Mouse (Mus musculus) 3134 (cell line): ENCODE data around the gene Arfip2.
A peak's percentile ranks its signal among the peaks of the same experiment; 100 is the strongest.

ENCODE experiments used
- DNase-seq: peaks from one replicate; pipeline ENCODE4 v3.0.0-alpha.2; 2011; ENCODE audit warnings: low spot score; ENCODE audit not compliant: insufficient read length; ENCODE audit errors: extremely low read depth

Arfip2 gene

DNA sequence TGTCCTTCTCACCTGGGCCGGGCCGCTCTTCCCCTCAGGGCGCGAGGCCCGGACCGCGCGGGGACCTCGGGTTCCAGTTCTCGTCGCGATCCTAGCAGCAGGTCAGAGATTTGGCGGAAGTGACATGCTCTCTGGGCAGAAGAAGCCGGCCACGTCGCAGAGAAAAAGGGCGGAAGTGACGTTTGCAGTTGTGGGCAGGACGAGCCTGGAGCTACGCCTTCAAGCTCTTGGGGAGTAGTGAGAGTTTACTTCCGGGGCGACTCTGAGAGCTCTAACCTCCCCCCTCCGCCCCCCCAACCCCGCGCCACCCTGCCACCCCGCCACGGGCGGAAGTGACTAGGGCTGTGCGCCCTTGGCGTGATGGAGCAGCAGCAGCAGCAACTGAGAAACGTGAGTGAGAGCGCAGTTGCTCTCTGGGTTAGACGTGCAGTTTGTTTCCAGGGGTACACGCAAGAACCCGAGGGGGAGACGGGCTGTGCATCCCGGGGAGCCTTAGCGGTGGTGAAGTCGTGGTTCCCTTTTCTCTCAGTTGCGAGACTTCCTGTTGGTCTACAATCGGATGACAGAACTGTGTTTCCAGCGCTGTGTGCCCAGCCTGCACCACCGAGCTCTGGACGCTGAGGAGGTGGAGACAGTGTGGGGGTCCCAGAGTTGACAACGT, at the start of gene Arfip2, which contains the start of gene Gm45799:
Arfip2 (minus strand) TSS at position 184 of the 661 bp plus-strand sequence.
Gm45799 (plus strand) TSS at position 320 of the 661 bp plus-strand sequence.
- DNase-seq = peak; percentile 93

DNA sequence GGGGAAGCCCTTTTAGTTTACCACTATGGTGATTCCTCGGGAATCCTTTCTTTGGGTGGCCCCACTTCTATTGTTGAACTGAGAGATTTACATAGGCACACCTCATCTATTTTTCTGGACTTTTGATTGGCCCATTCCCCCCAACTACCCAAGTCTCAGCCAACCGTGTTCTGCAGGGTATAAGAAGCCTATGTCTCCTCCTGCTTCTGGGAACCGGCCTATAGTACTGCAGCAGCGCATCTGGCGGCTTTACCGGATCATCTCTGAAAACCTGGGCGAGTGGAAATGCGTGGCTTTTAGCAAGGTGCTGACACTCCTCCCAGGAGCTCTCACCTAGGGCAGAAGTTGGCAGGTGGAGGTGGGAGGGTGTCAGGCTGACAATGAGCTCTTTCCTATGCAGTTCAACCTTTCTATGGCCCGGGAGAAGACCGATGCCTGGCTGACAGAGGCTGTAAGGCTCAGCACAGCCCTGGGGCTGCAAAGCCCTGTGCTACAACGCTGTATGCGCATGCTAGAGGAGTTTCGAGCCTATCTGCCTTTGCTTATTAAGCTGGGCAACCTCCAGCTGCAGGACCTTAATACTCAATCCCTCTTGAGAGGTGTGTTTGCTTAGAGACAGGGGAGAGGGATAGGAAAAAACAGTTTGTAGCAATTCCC, 45.5 kb upstream of the Arfip2 start:
- DNase-seq = no peak

DNA sequence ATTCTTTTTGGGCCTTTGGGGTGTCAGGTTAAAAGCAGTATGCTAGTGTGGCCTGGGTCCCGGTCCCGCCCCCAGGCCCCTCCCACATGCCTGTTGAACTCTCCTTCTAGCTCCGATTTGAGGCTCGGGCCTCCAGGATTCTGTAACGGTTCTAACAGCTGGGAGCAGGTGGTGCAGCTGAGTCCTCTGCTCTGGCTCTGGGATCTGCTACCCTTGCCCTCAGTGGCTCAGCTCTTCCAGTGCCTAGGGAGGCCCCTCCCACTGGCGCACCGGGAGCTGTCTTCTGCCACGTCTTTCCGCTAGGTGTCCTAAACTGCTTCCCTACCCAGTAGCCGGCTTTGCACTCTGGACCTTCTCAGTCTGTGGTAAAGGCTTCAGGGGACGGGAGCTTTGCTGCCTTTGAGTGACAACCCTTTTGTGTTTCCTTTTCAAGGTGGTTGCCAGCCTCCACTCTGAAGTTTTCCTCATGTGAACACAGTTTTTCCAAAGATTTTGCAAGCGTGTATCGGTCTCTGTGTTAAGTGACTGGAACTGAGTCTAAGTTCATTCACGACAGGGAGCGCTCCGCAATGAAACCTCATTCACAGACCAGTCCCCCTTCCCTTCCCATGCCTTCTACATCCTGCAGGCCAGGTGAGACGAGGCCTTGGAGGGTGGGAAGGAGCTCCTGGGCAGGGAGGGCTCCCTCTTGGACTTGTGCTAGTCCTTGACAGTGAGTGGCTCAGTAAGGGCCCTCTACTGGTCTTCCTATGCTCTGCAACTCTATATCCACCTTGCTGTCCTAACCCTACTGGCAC, 10.6 kb upstream of the Arfip2 start, which contains the start of gene Dnhd1:
Dnhd1 (plus strand) TSS at position 189 of the 797 bp plus-strand sequence.
- peak; percentile 79 for DNase-seq

DNA sequence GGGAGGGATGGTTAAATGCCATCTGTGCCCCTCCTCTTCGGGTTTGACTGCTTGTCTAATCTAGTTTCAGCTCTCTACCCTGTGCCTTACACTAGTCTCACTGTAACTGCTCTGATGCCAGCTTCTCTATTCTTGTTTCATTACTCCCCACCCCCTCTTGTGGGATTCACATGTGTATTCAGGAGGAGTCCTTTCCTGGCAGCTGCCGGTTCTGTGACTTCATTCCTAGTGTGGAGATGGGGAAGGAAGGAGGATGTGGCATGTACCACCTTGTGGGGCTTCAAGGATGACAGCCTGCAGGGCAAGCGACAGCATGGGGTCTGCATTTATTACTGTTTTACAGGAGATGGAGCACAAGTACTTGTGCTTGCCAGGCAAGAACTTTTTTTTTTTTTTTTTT, 1.7 kb upstream of the Arfip2 start:
- no peak for DNase-seq

DNA sequence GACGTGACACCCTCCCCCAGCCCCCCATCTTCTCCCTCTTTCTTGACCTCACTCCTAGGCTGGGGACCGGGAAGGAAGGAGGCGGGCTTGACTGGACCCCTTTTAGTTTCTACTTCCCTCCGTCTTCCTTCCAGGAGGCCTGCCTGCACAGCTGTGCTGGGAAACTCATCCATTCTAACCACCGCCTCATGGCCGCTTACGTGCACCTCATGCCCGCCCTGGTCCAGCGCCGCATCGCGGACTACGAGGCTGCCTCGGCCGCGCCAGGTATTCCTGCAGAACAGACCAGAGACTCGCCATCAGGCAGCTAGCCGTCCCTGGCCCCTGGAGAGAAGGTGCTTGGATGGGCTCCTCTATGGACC, 659 bp upstream of the Arfip2 start:
- DNase-seq = no peak

DNA sequence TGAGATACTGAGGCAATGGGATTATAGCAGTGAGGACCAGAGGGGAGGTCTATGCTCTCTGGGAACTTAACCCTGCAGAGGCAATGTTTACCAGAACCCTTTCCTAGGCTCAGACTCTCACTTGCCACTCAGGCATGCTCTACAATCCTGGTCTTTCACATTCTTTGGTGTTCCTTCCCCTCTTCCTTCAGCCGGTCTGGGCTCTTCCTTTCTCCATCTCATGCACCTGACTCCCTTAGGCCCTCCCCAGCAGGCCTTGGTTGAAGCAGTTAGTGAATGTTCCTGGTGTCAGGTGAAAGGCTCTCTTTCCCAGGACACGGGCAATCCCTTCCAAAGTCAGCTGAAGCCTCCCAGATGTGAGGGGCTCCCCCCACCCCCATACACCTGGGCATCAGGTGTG, 460 bp downstream of the Arfip2 start, which contains the start of gene Timm10b:
Timm10b (plus strand) TSS at position 301 of the 400 bp plus-strand sequence.
- DNase-seq = no peak

DNA sequence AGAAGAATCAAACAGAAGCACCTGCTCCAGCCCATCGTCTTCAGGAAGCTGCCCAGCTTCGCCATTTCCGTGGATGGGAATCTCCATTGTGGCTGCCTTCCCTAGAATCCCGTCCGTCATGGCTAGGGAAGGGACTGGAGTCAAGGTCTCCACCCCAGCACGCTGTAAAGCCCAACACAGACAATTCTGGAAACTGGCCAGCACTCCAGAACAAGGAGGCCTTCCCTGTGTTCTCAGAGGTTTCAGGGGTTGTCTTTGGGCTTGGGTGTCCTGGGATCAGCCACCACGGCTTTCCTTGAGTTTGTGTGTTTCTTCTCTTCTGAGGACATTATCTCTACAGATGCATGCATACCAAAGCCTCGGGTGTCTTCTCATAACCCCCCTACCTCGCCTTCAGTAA, 912 bp downstream of the Arfip2 start:
- no peak for DNase-seq

DNA sequence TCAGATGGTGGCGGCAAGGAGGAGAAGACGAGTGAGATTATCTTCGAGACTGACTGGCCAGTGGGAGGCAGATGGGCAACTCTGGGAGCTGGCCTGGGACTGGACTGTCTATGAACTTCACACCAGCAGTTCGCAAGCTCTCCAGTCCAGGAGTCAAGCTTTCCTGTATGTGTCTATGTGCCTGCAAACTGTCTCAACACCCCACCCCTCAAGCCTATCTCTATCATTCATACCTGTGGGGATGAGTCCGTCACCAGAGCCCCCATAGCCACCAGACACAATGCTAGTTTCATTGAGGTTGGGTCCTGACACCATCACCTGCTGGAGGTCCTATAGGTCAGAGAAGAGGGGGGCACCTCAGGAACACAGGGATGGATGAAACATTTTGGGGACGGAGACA, 1.4 kb downstream of the Arfip2 start:
- no peak for DNase-seq

DNA sequence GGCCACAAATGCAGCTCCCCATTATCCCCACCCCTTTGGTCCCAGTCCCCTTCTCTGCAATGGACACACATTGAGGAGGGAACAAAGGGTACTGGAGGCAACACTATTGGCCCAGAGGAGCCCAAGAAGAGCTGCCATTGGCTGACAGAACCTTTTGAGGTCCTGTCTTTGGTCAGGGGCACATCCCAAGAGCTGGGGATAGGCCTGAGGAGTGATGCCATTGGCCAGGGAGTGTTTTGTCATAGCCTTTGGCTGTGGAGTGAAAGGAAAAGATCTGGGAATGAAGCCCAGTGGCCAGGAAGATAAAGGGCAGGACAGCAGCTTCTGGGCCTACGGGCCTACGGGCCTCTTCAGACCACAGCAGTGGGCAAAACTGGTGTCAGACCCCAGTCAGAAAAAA, 4.5 kb downstream of the Arfip2 start:
- DNase-seq = no peak

DNA sequence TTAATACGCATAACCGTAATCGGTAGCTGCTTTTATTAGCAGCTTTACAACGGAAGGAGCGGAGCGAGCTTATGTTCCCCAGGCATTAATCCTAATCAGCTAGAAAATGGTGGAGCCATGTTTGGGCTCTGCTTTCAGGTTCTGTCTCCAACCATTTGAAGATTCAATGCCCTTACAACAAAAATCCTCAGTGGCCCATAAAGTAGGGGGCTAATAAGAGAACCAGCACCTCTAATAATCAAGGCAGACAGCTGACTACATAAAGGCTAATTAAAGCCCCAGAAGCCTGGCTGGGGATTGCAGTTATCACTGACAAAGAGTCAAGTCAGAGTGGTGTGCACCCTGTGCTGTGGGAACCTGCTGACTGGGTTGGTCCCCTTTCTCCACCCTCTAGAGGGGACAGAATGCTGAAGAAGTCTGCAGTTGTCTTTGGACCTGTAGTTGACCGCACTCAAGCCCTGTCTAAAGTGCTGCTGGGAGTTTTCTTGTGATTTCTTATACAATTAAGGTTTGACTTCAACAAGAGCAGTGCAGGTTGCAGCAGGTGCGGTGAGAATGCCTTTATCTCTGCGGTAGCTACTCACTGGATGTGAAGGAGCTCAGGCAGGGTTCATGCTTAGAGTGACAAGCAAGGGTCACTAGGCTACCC, 5.8 kb downstream of the Arfip2 start:
- no peak for DNase-seq

DNA sequence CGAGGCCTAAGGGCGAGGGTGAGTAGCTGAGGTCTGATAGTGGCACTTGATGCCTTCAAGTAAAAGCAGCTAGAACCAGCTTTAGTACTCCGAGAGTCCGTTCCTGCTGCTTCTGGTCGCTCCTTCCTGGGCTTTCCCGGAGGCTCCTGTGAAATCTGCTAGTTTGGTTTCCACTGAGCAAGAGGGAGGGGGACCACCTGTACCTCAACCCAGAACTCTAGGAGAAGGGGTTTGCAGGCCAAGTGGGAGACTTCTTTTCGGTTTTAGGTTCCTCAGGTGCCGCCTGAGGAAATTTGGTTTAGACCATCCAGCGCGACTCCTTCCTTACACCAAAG, 6.4 kb downstream of the Arfip2 start:
- no peak for DNase-seq

DNA sequence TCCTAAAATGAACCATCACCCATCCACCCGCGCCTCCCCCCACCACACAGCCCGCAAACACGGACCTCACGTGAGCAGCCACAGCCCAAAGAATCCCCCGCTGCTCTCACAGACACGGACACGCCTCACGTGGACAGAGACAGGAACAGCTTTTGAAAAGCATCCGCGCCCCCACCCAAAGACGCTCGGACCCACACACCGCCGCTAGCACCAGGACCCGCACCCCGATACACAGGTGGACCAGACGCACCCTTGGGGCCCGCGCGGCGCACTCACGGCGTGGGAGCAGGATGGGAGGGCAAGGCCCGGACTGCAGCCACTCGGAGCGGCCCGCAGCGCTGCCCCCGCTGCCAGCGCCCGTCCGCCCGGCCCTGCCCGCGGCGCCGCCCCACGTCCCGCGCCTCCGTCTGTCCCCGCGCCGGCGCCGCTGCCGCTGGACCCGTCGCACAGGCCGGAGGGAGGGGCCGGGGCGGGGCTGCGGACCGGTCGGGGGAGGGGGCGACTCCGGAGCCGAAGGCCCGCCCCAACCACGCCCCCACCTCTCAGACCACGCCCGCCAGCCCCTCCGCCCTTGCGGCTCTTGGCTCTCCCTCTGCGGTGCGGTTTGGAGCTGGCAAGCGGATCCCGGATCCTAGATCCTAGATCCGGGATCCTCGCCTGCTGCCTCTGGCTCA, 7.0 kb downstream of the Arfip2 start, which contains the start of gene Trim3:
Trim3 (minus strand) TSS at position 445 of the 674 bp plus-strand sequence.
- DNase-seq = peak; percentile 91

DNA sequence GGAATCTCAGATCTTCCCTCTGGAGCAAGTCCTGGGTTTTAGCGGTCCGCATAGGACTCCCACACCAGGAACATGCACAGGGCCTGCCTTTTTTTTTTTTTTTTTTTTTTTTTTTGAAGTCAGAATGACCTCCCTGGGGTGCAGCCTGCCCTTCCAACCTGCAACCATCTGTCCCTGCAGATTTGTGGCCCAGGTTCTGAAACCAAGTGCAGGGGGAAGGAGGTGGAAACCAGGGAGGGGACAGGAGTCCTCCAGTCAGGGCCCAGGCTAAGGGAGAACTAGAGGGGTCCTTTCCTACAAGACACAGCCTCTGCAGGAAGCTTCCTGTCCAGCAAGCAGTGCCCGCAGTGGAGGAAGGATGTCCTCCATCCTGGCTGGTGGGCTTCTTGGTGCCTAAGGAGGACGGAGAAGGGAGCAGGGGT, 7.7 kb downstream of the Arfip2 start:
- peak; percentile 44 for DNase-seq

DNA sequence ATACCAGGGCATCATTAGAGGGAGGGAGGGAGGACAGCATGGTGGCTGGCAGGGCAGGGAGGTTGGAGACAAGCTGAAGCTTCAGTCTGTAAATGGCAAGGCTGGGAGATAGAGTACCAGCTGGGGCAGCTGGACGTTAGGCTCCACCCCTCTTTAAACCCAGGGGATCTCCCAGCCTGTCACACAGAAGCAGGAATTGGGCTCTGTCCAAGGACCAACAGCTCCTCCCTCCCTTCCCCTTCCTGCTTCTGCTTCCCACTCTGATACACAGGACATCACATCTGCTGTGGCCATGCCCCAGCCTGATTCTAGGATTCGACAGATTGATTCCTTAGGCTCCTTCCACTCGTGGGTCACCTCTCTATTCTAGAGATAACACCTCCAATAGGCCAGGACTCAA, 11.6 kb downstream of the Arfip2 start:
- peak; percentile 59 for DNase-seq

DNA sequence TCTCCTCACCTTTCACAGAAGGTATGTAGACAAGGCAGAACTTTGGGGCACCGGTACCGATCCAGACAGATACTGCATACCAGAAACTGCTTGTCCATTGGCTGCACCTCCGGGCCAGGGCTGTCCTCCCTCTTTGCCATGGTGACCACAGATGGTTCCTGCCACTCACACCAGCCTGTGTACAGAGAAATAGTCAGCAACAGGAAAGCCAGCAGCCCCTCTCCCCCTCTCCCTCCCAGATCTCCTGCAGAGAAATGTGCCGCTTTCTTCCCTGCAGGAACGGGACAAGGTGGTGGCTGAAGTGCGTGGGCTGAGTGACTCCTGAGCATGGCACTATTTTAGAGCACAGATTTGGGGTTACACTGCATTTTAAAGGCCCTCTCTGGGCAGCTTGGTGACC, 14.8 kb downstream of the Arfip2 start:
- DNase-seq = no peak

DNA sequence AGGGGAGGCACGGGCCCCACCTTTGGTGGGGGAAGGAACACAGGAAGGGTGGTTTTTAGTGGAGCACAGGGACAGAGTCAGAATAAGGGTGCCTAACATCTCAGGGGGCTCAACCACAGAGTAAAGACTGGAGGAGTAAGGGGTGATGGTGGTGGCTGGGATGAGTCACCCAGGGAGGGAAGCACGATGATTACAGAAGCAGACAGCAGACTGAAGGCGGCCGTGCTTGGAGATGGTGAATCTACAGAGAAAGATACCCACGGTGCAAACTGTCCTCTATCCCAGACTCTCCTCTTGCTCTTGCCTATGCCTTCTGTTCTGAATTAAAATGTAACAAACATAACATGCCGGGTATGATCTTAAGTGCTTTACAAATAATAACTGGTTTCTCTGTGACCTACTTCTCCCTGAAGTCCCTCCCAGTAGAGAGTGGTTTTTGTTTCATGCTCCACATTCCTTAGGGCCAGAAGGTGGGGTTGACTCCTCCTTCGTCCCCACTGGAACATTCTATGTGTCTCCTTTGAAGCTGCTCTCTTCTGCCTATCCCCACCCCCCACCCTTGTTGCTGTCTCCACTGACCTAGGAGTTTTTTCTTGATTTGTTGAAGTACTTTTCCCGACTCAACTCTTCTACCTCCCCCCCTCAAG, 18.4 kb downstream of the Arfip2 start:
- peak; percentile 63 for DNase-seq

DNA sequence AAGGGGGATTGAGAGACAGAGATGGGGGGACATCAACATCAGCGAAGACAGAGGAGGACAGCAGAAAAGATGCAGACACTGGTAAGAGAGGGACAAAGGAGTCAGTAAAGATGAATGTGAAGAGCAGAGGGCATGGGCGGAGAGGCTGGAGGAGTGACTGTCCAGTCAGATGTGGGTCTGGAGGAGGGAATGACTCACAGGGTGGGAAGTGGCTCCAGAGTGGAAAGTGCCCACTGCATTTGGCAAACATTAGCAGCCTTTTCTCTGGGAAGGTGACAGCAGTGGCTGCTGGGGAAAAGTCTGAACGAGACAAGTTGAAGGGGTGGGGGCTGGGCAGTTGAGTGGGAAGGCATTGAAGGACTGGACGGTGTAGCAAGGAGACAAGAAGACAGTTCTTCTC, 19.2 kb downstream of the Arfip2 start:
- DNase-seq = peak; percentile 69

DNA sequence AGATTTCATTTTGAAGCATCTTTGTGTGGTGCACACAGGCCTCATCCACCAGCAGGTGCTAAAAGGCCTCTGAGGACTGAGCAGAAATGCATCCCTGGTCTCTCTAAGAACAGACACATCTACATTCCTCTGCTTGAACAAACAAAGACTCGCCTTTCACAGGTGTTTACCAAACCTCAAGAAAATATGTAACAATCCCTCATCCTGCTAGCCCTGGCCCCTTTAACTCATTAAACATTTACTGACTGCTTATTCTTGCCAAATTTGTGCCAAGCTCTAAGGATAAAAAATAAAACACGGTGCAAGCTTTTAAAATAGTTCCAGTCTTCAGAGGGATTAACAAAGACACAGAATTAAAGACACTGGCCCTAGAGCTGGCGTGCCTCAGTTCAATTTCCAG, 20.5 kb downstream of the Arfip2 start:
- DNase-seq = no peak

DNA sequence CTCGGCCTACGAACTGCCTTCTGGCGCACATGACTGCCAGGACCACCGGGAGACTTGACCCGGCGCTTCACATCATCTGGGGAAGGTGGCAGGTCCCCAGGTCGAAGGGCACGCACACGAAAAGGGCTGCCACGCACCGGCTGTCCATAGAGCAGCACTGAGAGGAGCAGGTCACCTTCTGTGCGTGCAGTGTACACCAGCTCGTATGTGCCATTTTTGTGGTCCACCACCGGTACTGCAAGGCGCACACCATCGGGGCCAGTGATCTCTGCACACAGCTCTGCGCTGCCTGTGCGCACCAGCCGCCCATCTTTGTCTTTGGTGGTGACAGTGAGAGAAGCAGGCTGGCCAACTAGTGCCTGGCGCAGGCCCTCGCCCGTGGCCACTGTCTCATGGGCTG, 22.4 kb downstream of the Arfip2 start:
- no peak for DNase-seq

DNA sequence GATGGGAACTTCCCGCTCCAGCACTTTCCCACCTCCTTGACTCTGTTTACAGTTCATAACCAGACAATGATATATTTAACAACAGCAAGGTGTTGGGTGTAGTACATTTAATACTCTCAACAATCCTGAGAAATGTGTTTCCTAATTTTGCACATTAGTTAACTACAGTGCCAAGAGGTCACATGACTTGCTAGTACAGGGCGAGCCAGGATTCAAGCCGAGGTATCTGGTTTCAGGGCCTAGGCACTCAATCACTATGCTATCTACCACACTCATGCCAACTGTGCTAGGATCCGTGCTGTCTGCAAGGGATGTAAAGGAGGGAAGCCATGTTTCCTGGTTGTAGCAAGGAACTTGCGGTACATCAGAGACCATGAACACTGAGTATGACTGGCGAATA, 23.7 kb downstream of the Arfip2 start:
- DNase-seq = no peak
